Mouse (Mus musculus) B cell, adult 62 days (primary cell): ENCODE measurements around the gene Klhdc7b. TPM values are rescaled to one million over a fixed set of nuclear protein-coding genes. Genes with fewer than 3 reads are reported as not detected.

ENCODE experiments used
- total RNA-seq: library from RNA; stranded (reverse); gene quantifications from 4 replicates; pipeline ENCODE4 v1.2.4, GENCODE M21; 2023

The Klhdc7b gene
- total RNA-seq, result not detected in 4 replicates

GRCm38 (mm10) chr15:89384617-89385016 lies at the start of gene Klhdc7b:
Gene Klhdc7b, plus strand, starts transcription at chr15:89384917.

GRCm38 (mm10) chr15:89355241-89356187 lies 29.2 kb upstream of the Klhdc7b start, which contains the start of the genes Lmf2 and Ncaph2:
Gene Lmf2, minus strand, starts transcription at chr15:89355659.
Gene Ncaph2, plus strand, starts transcription at chr15:89355719.

GRCm38 (mm10) chr15:89373762-89374248 lies 10.9 kb upstream of the Klhdc7b start, which contains the start of gene Sco2:
Gene Sco2, minus strand, starts transcription at chr15:89373846.

GRCm38 (mm10) chr15:89376957-89377356 lies 7.8 kb upstream of the Klhdc7b start, which contains the start of gene Tymp:
Gene Tymp, minus strand, starts transcription at chr15:89377039.

GRCm38 (mm10) chr15:89378831-89379401 lies 5.8 kb upstream of the Klhdc7b start, which contains the start of gene Odf3b:
Gene Odf3b, minus strand, starts transcription at chr15:89379282.

GRCm38 (mm10) chr15:89410118-89410517 lies 25.4 kb downstream of the Klhdc7b start, which contains the start of gene Syce3:
Gene Syce3, minus strand, starts transcription at chr15:89410503.

GRCm38 (mm10) chr15:89425711-89426121 lies 41.0 kb downstream of the Klhdc7b start, which contains the start of gene Cpt1b:
Gene Cpt1b, minus strand, starts transcription at chr15:89425863.

GRCm38 (mm10) chr15:89429352-89430221 lies 44.9 kb downstream of the Klhdc7b start, which contains the start of the genes C730034F03Rik, Gm44502 and Chkb:
Gene C730034F03Rik, plus strand, starts transcription at chr15:89429589.
Gene Gm44502, minus strand, starts transcription at chr15:89429696.
Gene Chkb, minus strand, starts transcription at chr15:89429908.

Other genes starting within 250 kb of the Klhdc7b start
- gene Mapk12, start 244.2 kb upstream of the Klhdc7b start, total RNA-seq, result 14.5 to 18.8 TPM (median 16.9 TPM) in 4 replicates
- 73.3 to 78.7 TPM (median 77.4 TPM) in 4 replicates for gene Mapk11, start 235.3 kb upstream of the Klhdc7b start, total RNA-seq
- gene Plxnb2, start 204.1 kb upstream of the Klhdc7b start, total RNA-seq, result 9.1 to 12.3 TPM (median 11.3 TPM) in 4 replicates
- gene Dennd6b, start 188.4 kb upstream of the Klhdc7b start, total RNA-seq, result 29.9 to 37.7 TPM (median 32.6 TPM) in 4 replicates
- gene Ppp6r2, start 173.4 kb upstream of the Klhdc7b start, total RNA-seq, result 53.3 to 62.4 TPM (median 58.4 TPM) in 4 replicates
- gene Sbf1, start 69.6 kb upstream of the Klhdc7b start, total RNA-seq, result 238 to 267 TPM (median 247 TPM) in 4 replicates
- not detected in 4 replicates for gene Adm2, start 62.2 kb upstream of the Klhdc7b start, total RNA-seq
- not detected in 4 replicates for gene Miox, start 50.5 kb upstream of the Klhdc7b start, total RNA-seq
- gene Lmf2, start 29.3 kb upstream of the Klhdc7b start, total RNA-seq, result 38.4 to 46.3 TPM (median 41.9 TPM) in 4 replicates
- 121 to 132 TPM (median 123 TPM) in 4 replicates for gene Ncaph2, start 29.2 kb upstream of the Klhdc7b start, total RNA-seq
- gene Sco2, start 11.1 kb upstream of the Klhdc7b start, total RNA-seq, result 14.3 to 17.6 TPM (median 15.7 TPM) in 4 replicates
- 0.50 to 1.0 TPM (median 0.87 TPM) in 4 replicates for gene Tymp, start 7.9 kb upstream of the Klhdc7b start, total RNA-seq
- not detected in 4 replicates for gene Odf3b, start 5.6 kb upstream of the Klhdc7b start, total RNA-seq
- not detected in 4 replicates for gene Syce3, start 25.6 kb downstream of the Klhdc7b start, total RNA-seq
- 7.6 to 14.5 TPM (median 12.0 TPM) in 4 replicates for gene Cpt1b, start 40.9 kb downstream of the Klhdc7b start, total RNA-seq
- gene C730034F03Rik, start 44.7 kb downstream of the Klhdc7b start, total RNA-seq, result 10.8 to 14.3 TPM (median 13.9 TPM) in 4 replicates
- 0.72 TPM in 1 of 4 replicates, not detected in the others for gene Gm44502, start 44.8 kb downstream of the Klhdc7b start, total RNA-seq
- 289 to 340 TPM (median 320 TPM) in 4 replicates for gene Chkb, start 45.0 kb downstream of the Klhdc7b start, total RNA-seq
- 0.13 TPM in 1 of 4 replicates, not detected in the others for gene Mapk8ip2, start 69.0 kb downstream of the Klhdc7b start, total RNA-seq
- gene Arsa, start 92.5 kb downstream of the Klhdc7b start, total RNA-seq, result 15.0 to 18.5 TPM (median 17.2 TPM) in 4 replicates
- not detected in 4 replicates for gene Shank3, start 114.7 kb downstream of the Klhdc7b start, total RNA-seq
- not detected in 4 replicates for gene Acr, start 183.4 kb downstream of the Klhdc7b start, total RNA-seq
- 3.4 to 4.7 TPM (median 4.1 TPM) in 4 replicates for gene Rabl2, start 207.0 kb downstream of the Klhdc7b start, total RNA-seq